Mouse (Mus musculus) liver, embryonic 13.5 days (tissue): Measurements from ENCODE around the gene Grb2. TPM values are rescaled to one million over a fixed set of nuclear protein-coding genes. Genes with fewer than 3 reads are reported as not detected.

Experiments
- ATAC-seq: fragments of 200-750 bp; cut with Nextera tagmentation; 2 replicates; pipeline ENCODE4 v1.8.0; 2017; ENCODE audit warnings: low read depth, mild to moderate bottlenecking, moderate number of reproducible peaks, moderate library complexity
- DNase-seq: peaks from one replicate; pipeline ENCODE4 v3.0.0; 2022
- H3K27ac ChIP-seq: fragments of 300-500 bp; sonication (generic); 2 replicates; pipeline ENCODE4 v1.5.1; 2015; ENCODE audit warnings: moderate library complexity, mild to moderate bottlenecking, inconsistent platforms
- H3K27me3 ChIP-seq: fragments of 300-500 bp; sonication (generic); 2 replicates; pipeline ENCODE4 v1.6.1; 2015; ENCODE audit warnings: mild to moderate bottlenecking, inconsistent platforms
- H3K36me3 ChIP-seq: fragments of 300-500 bp; sonication (generic); 2 replicates; pipeline ENCODE4 v1.6.1; 2015; ENCODE audit warnings: mild to moderate bottlenecking, inconsistent platforms
- H3K4me1 ChIP-seq: fragments of 300-500 bp; sonication (generic); replicated peaks from 2 replicates; pipeline ENCODE4 v1.6.1; 2015; ENCODE audit warnings: inconsistent platforms
- H3K4me2 ChIP-seq: fragments of 300-500 bp; sonication (generic); 2 replicates; pipeline ENCODE4 v1.6.1; 2015; ENCODE audit warnings: inconsistent platforms, mild to moderate bottlenecking, moderate library complexity
- H3K4me3 ChIP-seq: fragments of 300-500 bp; sonication (generic); replicated peaks from 2 replicates; pipeline ENCODE4 v1.5.1; 2015; ENCODE audit warnings: mild to moderate bottlenecking, inconsistent platforms
- H3K9ac ChIP-seq: fragments of 300-500 bp; sonication (generic); 2 replicates; pipeline ENCODE4 v1.6.1; 2015; ENCODE audit warnings: mild to moderate bottlenecking, inconsistent platforms
- H3K9me3 ChIP-seq: fragments of 300-500 bp; sonication (generic); replicated peaks from 2 replicates; pipeline ENCODE4 v1.6.1; 2016; ENCODE audit warnings: inconsistent platforms
- WGBS: fragments of 180-500 bp; shearing (Covaris S2); methylation state at CpG from one replicate; pipeline ENCODE4 v1.1.7; 2015; ENCODE audit not compliant: insufficient replicate concordance; 5-methylcytosine and 5-hydroxymethylcytosine counted together
- polyA plus RNA-seq: library from polyadenylated mRNA; unstranded; fragments of >200 nt; fragmentation: Nextera tagmentation; extraction: Ambion mirVana; gene quantifications from 2 replicates; pipeline ENCODE4 v1.2.1, GENCODE M21; 2015

Grb2 gene
- polyA plus RNA-seq, 1 experiment from 2014 or later, result 56.7 TPM

GRCm38 (mm10) chr11:115612410-115613137 is 95.8 kb downstream of the Grb2 start, which contains the start of gene Mif4gd:
Gene Mif4gd (minus strand): TSS chr11:115612969.
- WGBS, result under 1% methylated on average over 79 of the region's 80 CpGs
- Histone ChIP-seq H3K27ac (peak within 1 kb of the TSS; percentile 98), H3K36me3 (peaks cover 47% of the 10 kb centered on the region), H3K4me1 (peaks cover 49% of the 10 kb centered on the region), H3K9ac (peak within 1 kb of the TSS; percentile 90), H3K9me3 (no peaks in the 10 kb centered on the region), H3K27me3 (no peaks in the 10 kb centered on the region), H3K4me2 (peak within 1 kb of the TSS; percentile 93), H3K4me3 (peak within 1 kb of the TSS; percentile 77)
- ATAC-seq, result peak; percentile 86
- DNase-seq, result peak; percentile 94

DNA sequence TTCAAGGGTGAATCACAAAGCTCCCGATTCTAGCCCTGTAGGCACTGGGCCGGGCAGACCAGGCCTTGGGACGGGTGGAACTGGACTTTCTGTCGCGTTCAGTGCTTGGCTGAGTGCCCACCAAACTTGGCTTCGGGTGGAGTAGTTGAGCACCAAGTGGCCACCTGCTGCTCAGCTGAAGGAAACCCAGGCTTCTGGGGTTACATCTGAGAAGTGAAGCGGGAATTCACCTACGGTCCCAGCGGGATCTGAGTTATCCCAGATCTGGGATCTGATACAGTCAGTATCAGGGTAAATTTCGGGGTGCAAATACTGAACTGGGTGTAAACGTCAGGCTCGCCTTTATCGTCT is 96.4 kb downstream of the Grb2 start:
- WGBS, result under 1% methylated on average over 13 of the region's 13 CpGs
- peak overlapping the region; percentile 77 for H3K4me3 ChIP-seq
- DNase-seq, result no peak
- H3K27me3 ChIP-seq, result no peaks in the 10 kb centered on the region
- H3K4me2 ChIP-seq, result peak overlapping the region; percentile 93
- H3K9ac ChIP-seq, result peak overlapping the region; percentile 90
- H3K9me3 ChIP-seq, result no peaks in the 10 kb centered on the region
- ATAC-seq, result peak; percentile 26
- peak overlapping the region; percentile 98 for H3K27ac ChIP-seq
- peaks cover 47% of the 10 kb centered on the region for H3K36me3 ChIP-seq
- H3K4me1 ChIP-seq, result peaks cover 45% of the 10 kb centered on the region

DNA sequence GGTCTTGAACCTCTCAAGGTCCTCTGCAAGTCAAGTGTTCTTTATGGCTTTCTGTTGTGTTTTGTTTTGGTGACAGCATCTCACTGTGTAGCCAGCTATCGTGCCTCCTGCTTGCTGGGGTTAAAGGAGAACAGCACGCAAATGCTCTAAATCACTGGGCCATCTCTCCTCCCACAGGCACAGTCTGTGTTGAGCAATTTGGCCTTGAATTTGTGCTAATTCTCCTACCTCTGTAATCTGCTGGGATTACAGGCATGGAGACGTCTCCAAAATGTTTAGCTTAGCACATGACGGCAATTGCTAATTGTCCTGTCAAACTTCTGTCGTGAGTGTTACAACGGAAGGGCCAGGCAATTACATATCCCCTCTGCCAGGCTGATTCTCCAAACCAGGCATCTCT is 97.2 kb downstream of the Grb2 start:
- Histone ChIP-seq H3K9me3 (no peaks in the 10 kb centered on the region), H3K4me1 (peaks cover 45% of the 10 kb centered on the region), H3K36me3 (peaks cover 55% of the 10 kb centered on the region), H3K27ac (0 out of 2 replicates have a peak overlapping the region, but pooled peaks have one; percentile 98), H3K9ac (peak overlapping the region; percentile 90; the same call in 1 of the 2 replicates), H3K4me3 (peak overlapping the region; percentile 77), H3K27me3 (no peaks in the 10 kb centered on the region), H3K4me2 (peak overlapping the region; percentile 93)
- DNase-seq (no peak), ATAC-seq (no peak)
- 80% methylated on average over 6 of the region's 6 CpGs for WGBS

- Histone ChIP-seq H3K27me3 (no peaks in the 10 kb centered on the region), H3K4me3 (no peak overlapping the region), H3K27ac (no peak overlapping the region), H3K4me1 (peaks cover 54% of the 10 kb centered on the region), H3K9ac (no peak overlapping the region), H3K9me3 (no peaks in the 10 kb centered on the region), H3K4me2 (no peak overlapping the region), H3K36me3 (peaks cover 58% of the 10 kb centered on the region)
- no peak for ATAC-seq
- 62% methylated on average over 3 of the region's 3 CpGs for WGBS
- no peak for DNase-seq
Measured at GRCm38 (mm10) chr11:115609576-115609975, 98.8 kb downstream of the Grb2 start.

- WGBS, result 84% methylated on average over 23 of the region's 23 CpGs
- Histone ChIP-seq H3K4me3 (no peak overlapping the region), H3K9me3 (no peaks in the 10 kb centered on the region), H3K36me3 (peaks cover 53% of the 10 kb centered on the region), H3K27me3 (no peaks in the 10 kb centered on the region), H3K4me1 (peaks cover 47% of the 10 kb centered on the region), H3K27ac (no peak overlapping the region), H3K4me2 (no peak overlapping the region), H3K9ac (no peak overlapping the region)
- DNase-seq, result no peak
- no peak for ATAC-seq
Measured at GRCm38 (mm10) chr11:115608421-115609399, 99.7 kb downstream of the Grb2 start.

DNA sequence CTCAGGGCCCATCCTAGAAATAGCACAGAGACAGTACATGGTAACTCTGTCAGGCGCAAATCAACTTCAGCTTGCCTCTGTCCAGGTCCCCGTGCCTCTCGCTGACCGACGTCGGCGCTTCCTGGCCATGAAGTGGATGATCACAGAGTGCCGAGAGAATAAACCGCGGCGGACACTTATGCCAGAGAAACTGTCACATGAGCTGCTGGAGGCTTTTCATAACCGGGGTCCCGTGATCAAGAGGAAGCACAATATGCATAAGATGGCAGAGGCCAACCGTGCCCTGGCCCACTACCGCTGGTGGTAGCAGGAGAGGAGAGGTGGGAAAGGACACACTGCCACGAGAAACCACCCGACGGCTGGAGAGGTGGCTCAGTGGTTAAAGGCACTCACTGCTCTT is 101.7 kb downstream of the Grb2 start:
- H3K4me1 ChIP-seq, result peaks cover 48% of the 10 kb centered on the region
- no peaks in the 10 kb centered on the region for H3K9me3 ChIP-seq
- H3K4me2 ChIP-seq, result no peak overlapping the region
- H3K9ac ChIP-seq, result no peak overlapping the region
- no peak overlapping the region for H3K27ac ChIP-seq
- H3K4me3 ChIP-seq, result no peak overlapping the region
- H3K36me3 ChIP-seq, result peaks cover 57% of the 10 kb centered on the region
- ATAC-seq (no peak), DNase-seq (no peak)
- no peaks in the 10 kb centered on the region for H3K27me3 ChIP-seq
- WGBS, result 89% methylated on average over 18 of the region's 18 CpGs

DNA sequence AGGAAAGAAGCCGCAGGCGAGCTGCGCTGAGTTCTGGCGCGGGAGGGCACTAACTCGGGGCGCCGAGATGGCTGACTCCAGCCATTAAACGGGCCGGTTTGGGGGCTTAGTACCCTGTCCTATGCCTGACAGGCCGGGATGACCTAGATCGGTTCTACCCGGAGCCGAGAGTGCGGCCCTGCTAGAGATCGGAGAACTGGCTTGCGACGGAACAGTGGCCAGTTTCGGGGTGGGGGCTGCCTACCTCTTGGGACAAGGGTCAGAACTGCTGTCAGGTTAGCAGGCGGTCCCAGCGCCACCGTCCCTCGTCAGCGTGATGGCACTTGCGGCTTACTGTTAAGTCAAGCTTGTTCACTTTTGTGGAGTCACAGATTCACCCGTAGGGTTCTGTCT is 104.1 kb downstream of the Grb2 start:
- Histone ChIP-seq H3K27ac (peak overlapping the region; percentile 88), H3K4me3 (peak overlapping the region; percentile 79), H3K9ac (peak overlapping the region; percentile 89), H3K36me3 (peaks cover 62% of the 10 kb centered on the region), H3K9me3 (no peaks in the 10 kb centered on the region), H3K27me3 (no peaks in the 10 kb centered on the region), H3K4me1 (peaks cover 54% of the 10 kb centered on the region), H3K4me2 (peak overlapping the region; percentile 92)
- no peak for DNase-seq
- under 1% methylated on average over 26 of the region's 26 CpGs for WGBS
- peak; percentile 29 for ATAC-seq

- peak within 1 kb of the TSS; percentile 92 for H3K4me2 ChIP-seq
- under 1% methylated on average over 93 of the region's 93 CpGs for WGBS
- peak within 1 kb of the TSS; percentile 89 for H3K9ac ChIP-seq
- H3K4me1 ChIP-seq, result peaks cover 60% of the 10 kb centered on the region
- H3K27me3 ChIP-seq, result no peaks in the 10 kb centered on the region
- no peaks in the 10 kb centered on the region for H3K9me3 ChIP-seq
- ATAC-seq (peak; percentile 94), DNase-seq (peak; percentile 85)
- peak within 1 kb of the TSS; percentile 79 for H3K4me3 ChIP-seq
- H3K27ac ChIP-seq, result peak within 1 kb of the TSS; percentile 88
- H3K36me3 ChIP-seq, result peaks cover 58% of the 10 kb centered on the region
Measured at GRCm38 (mm10) chr11:115603476-115604303, 104.7 kb downstream of the Grb2 start, which contains the start of the genes Mrps7 and Gga3. Gene Mrps7 (plus strand): TSS chr11:115603925. Gene Gga3 (minus strand): TSS chr11:115604051.

DNA sequence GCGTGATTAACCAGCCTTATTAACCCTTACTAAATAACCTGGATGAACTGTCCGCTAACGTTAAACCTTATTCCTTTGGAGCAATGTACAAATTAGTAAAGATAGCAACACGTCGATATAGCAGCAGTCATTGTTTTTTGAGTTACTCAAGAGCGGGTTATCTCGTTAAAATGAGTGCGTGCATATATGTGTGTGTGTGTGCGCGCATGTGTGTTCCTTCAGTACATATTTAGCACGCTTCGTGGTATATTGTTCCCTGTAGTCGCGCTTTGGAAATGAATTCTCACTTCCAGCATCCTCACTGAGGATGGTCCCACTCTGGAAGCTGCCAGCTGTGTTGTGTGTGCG is 105.3 kb downstream of the Grb2 start:
- Histone ChIP-seq H3K4me1 (peaks cover 65% of the 10 kb centered on the region), H3K27me3 (no peaks in the 10 kb centered on the region), H3K9me3 (no peaks in the 10 kb centered on the region), H3K9ac (peak overlapping the region; percentile 89), H3K4me2 (peak overlapping the region; percentile 92), H3K27ac (peak overlapping the region; percentile 88), H3K36me3 (peaks cover 58% of the 10 kb centered on the region), H3K4me3 (peak overlapping the region; percentile 79)
- 2% methylated on average over 15 of the region's 15 CpGs for WGBS
- DNase-seq (no peak), ATAC-seq (no peak)

- no peak for ATAC-seq
- H3K4me2 ChIP-seq, result 0 out of 2 replicates have a peak overlapping the region, but pooled peaks have one; percentile 11
Measured at GRCm38 (mm10) chr11:115601174-115601573, 107.2 kb downstream of the Grb2 start.

More at GRCm38 (mm10) chr11:115601174-115601573, 107.2 kb downstream of the Grb2 start:
- H3K27ac ChIP-seq, result 0 out of 2 replicates have a peak overlapping the region, but pooled peaks have one; percentile 10
- peaks cover 57% of the 10 kb centered on the region for H3K36me3 ChIP-seq
- no peaks in the 10 kb centered on the region for H3K9me3 ChIP-seq
- peaks cover 65% of the 10 kb centered on the region for H3K4me1 ChIP-seq
- 54% methylated on average over 4 of the region's 4 CpGs for WGBS
- H3K9ac ChIP-seq, result 0 out of 2 replicates have a peak overlapping the region, but pooled peaks have one; percentile 89
- H3K27me3 ChIP-seq, result no peaks in the 10 kb centered on the region
- no peak for DNase-seq
- H3K4me3 ChIP-seq, result no peak overlapping the region
